Mouse (Mus musculus) liver, embryonic 14.5 days (tissue): ENCODE measurements around the gene Shisa8. TPM values are rescaled to one million over a fixed set of nuclear protein-coding genes. Genes with fewer than 3 reads are reported as not detected.

Experiments used
- ATAC-seq: fragments of 200-750 bp; cut with Nextera tagmentation; 2 replicates; pipeline ENCODE4 v1.8.0; 2017; ENCODE audit warnings: moderate number of reproducible peaks, mild to moderate bottlenecking, moderate library complexity; ENCODE audit not compliant: insufficient read depth
- DNase-seq, 3 experiments: peaks; one replicate each; pipeline ENCODE4 v3.0.0-alpha.2; 2012 to 2013; ENCODE audit warnings: low read depth in 3 of 3, low spot score in 3 of 3
- H3K27ac ChIP-seq: fragments of 300-500 bp; sonication (generic); 2 replicates; pipeline ENCODE4 v1.5.1; 2014; ENCODE audit warnings: moderate library complexity, mild to moderate bottlenecking, control low read depth, inconsistent platforms
- H3K27me3 ChIP-seq: fragments of 300-500 bp; sonication (generic); 2 replicates; pipeline ENCODE4 v1.6.1; 2014; ENCODE audit warnings: mild to moderate bottlenecking, low read length, moderate library complexity; ENCODE audit not compliant: control insufficient read depth, insufficient read depth
- H3K36me3 ChIP-seq: fragments of 300-500 bp; sonication (generic); replicated peaks from 2 replicates; pipeline ENCODE4 v1.6.1; 2014; ENCODE audit warnings: low read depth; ENCODE audit not compliant: control insufficient read depth, insufficient read depth
- H3K4me1 ChIP-seq, 2 experiments: fragments of 200-500 bp in 1 of 2; fragments of 300-500 bp in 1 of 2; sonication (generic) in 1 of 2; replicated peaks; 2 replicates each; pipeline ENCODE4 v1.6.1; 2012 to 2014; ENCODE audit warnings: antibody characterized with exemption in 1 of 2, inconsistent platforms in 1 of 2, low read length in 1 of 2; ENCODE audit not compliant: control insufficient read depth in 2 of 2, insufficient read depth in 2 of 2
- H3K4me2 ChIP-seq: fragments of 300-500 bp; sonication (generic); 2 replicates; pipeline ENCODE4 v1.6.1; 2014; ENCODE audit warnings: low read depth, mild to moderate bottlenecking, control low read depth, moderate library complexity
- H3K4me3 ChIP-seq, 2 experiments: fragments of 200-500 bp in 1 of 2; fragments of 300-500 bp in 1 of 2; sonication (generic) in 1 of 2; 2 replicates each; pipeline ENCODE4 v1.5.1; 2012 to 2014; ENCODE audit warnings: low read depth in 2 of 2, low read length in 2 of 2, mild to moderate bottlenecking in 2 of 2, control low read depth in 1 of 2, inconsistent platforms in 1 of 2, moderate library complexity in 1 of 2; ENCODE audit not compliant: insufficient read depth in 1 of 2
- H3K9ac ChIP-seq: fragments of 300-500 bp; sonication (generic); replicated peaks from 2 replicates; pipeline ENCODE4 v1.6.1; 2014; ENCODE audit warnings: mild to moderate bottlenecking, control low read depth, moderate library complexity
- H3K9me3 ChIP-seq: fragments of 300-500 bp; sonication (generic); 2 replicates; pipeline ENCODE4 v1.6.1; 2016; ENCODE audit warnings: low read length, mixed read lengths; ENCODE audit not compliant: control insufficient read depth
- CTCF ChIP-seq: IDR thresholded peaks from 2 replicates; pipeline ENCODE4 v1.5.1; 2016; ENCODE audit warnings: antibody characterized with exemption, low read depth, control low read depth
- EP300 ChIP-seq: IDR thresholded peaks from 2 replicates; pipeline ENCODE4 v1.6.1; 2016; ENCODE audit warnings: antibody characterized with exemption, low read depth
- WGBS: fragments of 180-500 bp; shearing (Covaris S2); extraction: QIAGEN DNeasy Blood & Tissue Kit; methylation state at CpG from one replicate; pipeline ENCODE4 v1.1.7; 2014; ENCODE audit not compliant: insufficient replicate concordance; 5-methylcytosine and 5-hydroxymethylcytosine counted together
- polyA plus RNA-seq, 2 experiments: library from polyadenylated mRNA; depleted of rRNA in 1 of 2; stranded (reverse) in 1 of 2; unstranded in 1 of 2; fragments of >200 nt; fragmentation: Nextera tagmentation in 1 of 2; extraction: Ambion mirVana in 1 of 2; gene quantifications; 2 replicates each; pipeline versions ENCODE4 v1.2.1 to v1.2.3; 2012 to 2014

Shisa8 gene
- polyA plus RNA-seq (2012; rRNA removed) (0.15 and 0.19 TPM in 2 replicates), polyA plus RNA-seq (2014; fragmentation: Nextera tagmentation; extraction: Ambion mirVana) (0.05 and 0.09 TPM in 2 replicates)

DNA sequence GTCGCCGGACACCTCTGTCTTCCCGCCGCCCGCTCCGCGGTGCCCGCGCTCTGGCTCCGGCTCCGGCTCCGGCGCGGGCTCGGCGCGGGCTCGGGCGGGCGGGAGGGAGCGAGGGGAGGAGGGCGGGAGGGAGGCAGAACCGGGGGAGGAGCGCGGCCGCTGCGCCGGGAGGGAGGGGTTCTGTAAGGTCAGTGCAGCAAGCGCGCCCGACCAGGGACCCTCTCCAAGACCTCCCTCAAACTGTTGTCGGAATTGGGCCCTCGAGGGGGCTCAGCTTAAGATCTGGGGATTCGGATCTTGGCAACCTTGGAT, at the start of gene Shisa8:
Gene Shisa8, minus strand, starts transcription at position 64 of the 312 bp plus-strand sequence.
- no peaks in the 10 kb centered on the region for H3K36me3 ChIP-seq
- WGBS, result 2% methylated on average over 33 of the region's 34 CpGs
- H3K27me3 ChIP-seq, result peaks cover 77% of the 10 kb centered on the region
- DNase-seq, result no peak
- no peaks in the 10 kb centered on the region for H3K4me1 ChIP-seq
- H3K9ac ChIP-seq, result no peak within 1 kb of the TSS
- no peak for ATAC-seq
- no peak for TF ChIP-seq CTCF
- no peak for TF ChIP-seq EP300
- H3K9me3 ChIP-seq, result no peaks in the 10 kb centered on the region
- peak within 1 kb of the TSS; percentile 1 to 27; a peak in 3 of 4 replicates for H3K4me3 ChIP-seq
- H3K27ac ChIP-seq, result no peak within 1 kb of the TSS
- peak within 1 kb of the TSS; percentile 38 for H3K4me2 ChIP-seq

DNA sequence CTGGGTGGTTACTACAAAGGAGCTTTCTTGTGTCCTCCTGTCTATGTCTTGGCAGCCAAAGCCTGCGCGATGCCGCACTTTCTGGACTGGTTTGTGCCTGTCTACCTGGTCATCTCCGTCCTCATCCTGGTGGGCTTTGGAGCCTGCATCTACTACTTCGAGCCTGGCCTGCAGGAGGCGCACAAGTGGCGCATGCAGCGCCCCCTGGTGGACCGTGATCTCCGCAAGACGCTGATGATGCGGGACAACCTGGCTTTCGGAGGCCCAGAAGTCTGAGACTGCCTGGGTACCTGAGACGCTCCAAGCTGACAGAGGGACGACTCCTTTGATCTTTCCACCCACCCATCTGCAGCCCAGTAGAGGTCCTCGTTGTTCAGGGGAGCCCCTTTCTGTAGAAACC, 46.9 kb upstream of the Shisa8 start:
- Histone ChIP-seq H3K36me3 (no peaks in the 10 kb centered on the region), H3K9ac (no peak overlapping the region), H3K9me3 (no peaks in the 10 kb centered on the region), H3K27ac (no peak overlapping the region), H3K4me2 (no peak overlapping the region), H3K27me3 (no peaks in the 10 kb centered on the region), H3K4me3 (no peak overlapping the region), H3K4me1 (no peaks in the 10 kb centered on the region)
- DNase-seq, result peak in 2 of 3 experiments; percentile 41 to 44
- peak; percentile 99 for TF ChIP-seq CTCF
- no peak for TF ChIP-seq EP300
- ATAC-seq, result 0 out of 2 replicates have a peak, but pooled peaks have one; percentile 28
- WGBS, result 11% methylated on average over 16 of the region's 16 CpGs

DNA sequence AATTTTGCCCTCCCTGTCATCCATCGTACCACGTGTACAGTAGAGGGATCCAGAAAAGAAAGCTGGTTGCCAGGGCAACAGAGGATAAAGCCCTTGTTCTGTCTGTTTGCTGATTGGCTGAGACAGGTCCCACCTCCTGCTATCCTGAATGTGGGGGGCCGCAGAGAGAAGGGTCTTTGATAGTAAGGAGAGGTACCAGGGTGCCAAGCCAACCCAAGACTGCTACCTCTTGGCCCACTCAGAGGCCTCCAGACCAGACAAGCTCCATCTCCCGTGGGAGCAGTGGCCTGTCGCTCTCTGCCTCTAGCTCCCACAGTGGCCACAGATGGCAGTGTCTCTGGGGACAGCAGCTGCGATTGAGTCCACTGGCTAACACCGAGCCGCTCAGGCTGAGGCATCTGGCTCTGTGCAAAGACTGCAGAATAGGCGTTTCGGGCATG, 43.3 kb upstream of the Shisa8 start:
- no peaks in the 10 kb centered on the region for H3K4me1 ChIP-seq
- no peak overlapping the region for H3K9ac ChIP-seq
- H3K9me3 ChIP-seq, result no peaks in the 10 kb centered on the region; the same call in 1 of the 2 replicates
- H3K4me2 ChIP-seq, result no peak overlapping the region
- no peak overlapping the region for H3K4me3 ChIP-seq
- no peak overlapping the region for H3K27ac ChIP-seq
- 28% methylated on average over 10 of the region's 10 CpGs for WGBS
- no peaks in the 10 kb centered on the region for H3K36me3 ChIP-seq
- DNase-seq (no peak), ATAC-seq (no peak)
- no peaks in the 10 kb centered on the region for H3K27me3 ChIP-seq
- no peak for TF ChIP-seq CTCF
- TF ChIP-seq EP300, result no peak

DNA sequence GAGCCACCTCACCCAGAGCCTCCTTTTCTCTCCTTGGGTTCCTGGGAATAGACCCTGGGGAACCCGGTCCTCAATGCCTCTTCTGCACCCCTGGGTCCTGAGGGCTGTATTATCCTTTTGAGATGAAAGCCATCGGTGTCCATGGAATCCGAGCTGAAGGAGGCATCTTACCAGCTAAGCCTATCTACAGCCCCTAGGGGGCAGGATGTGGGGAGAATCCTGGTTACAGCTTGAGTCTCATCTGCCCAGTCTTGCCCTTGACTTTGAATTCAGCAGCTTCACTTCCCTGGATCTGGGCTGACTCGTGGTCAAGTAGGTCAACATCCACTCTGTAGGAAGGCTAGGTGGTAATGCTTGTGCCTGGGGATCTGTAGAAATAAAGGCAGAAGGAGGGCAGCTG, 42.6 kb upstream of the Shisa8 start:
- Histone ChIP-seq H3K4me2 (no peak overlapping the region), H3K27me3 (no peaks in the 10 kb centered on the region), H3K9ac (no peak overlapping the region), H3K27ac (no peak overlapping the region), H3K4me1 (no peaks in the 10 kb centered on the region), H3K4me3 (no peak overlapping the region), H3K9me3 (no peaks in the 10 kb centered on the region; the same call in 1 of the 2 replicates), H3K36me3 (no peaks in the 10 kb centered on the region)
- DNase-seq (no peak), ATAC-seq (no peak)
- TF ChIP-seq EP300 (no peak), CTCF (peak; percentile 49)
- 35% methylated on average over 4 of the region's 4 CpGs for WGBS

DNA sequence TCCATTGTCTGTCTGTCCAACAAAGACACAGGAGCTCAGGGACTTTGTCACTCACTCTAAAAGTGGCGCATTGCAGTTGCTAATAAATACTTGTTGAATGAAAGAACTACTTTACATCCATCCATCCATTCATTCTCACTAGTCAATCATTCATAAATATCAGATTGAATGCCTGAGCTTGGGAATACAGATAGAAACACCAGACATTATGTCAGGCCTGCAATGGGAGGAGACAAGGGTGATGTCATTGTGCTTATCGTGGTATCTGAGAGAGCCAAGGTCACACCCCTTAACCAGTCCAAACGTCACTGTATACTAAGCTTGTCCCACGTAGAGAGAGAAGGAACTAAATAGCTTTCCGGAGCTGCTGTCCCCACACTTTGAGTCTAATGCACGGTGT, 39.5 kb upstream of the Shisa8 start, which contains the start of gene 1500009C09Rik:
Gene 1500009C09Rik, plus strand, starts transcription at position 301 of the 400 bp plus-strand sequence.
- Histone ChIP-seq H3K4me1 (no peaks in the 10 kb centered on the region), H3K4me2 (no peak within 1 kb of the TSS), H3K4me3 (no peak within 1 kb of the TSS), H3K9ac (no peak within 1 kb of the TSS), H3K36me3 (no peaks in the 10 kb centered on the region), H3K9me3 (no peaks in the 10 kb centered on the region; the same call in 1 of the 2 replicates), H3K27ac (no peak within 1 kb of the TSS), H3K27me3 (no peaks in the 10 kb centered on the region)
- no peak for TF ChIP-seq CTCF
- no peak for TF ChIP-seq EP300
- 52% methylated on average over 6 of the region's 6 CpGs for WGBS
- DNase-seq (no peak), ATAC-seq (no peak)
